ENCODE assay signal across 8 mouse cellular contexts in the genomic region with DNA sequence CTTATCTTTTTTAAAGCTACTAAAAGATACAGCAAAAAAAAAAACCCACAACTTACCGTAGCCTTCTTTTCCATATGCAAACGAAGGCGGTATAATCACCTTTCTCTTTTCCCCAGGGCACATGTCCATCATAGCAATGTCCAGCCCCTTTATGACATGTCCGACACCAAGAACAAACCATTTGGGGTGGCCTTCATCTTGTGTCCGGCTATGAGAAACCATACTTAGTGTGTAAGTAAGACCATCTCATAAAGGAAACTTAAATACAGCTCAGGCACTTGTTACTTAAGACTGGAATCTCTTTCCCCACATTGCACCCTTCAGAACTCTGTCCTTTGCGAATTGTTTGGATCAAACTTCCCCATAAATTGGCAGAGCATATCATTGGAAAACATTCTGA. TPM values are rescaled to one million over a fixed set of nuclear protein-coding genes. Genes with fewer than 3 reads are reported as not detected.
DNase-seq lines count a peak whose midpoint lies in the region; ATAC-seq and TF ChIP-seq lines count a peak whose summit lies in the region.
"Had no signal": no experiment of that assay in that cellular context is flagged by ENCODE, and none has a peak within 500 bp of the region (broad histone marks: within the 10 kb centered on the region; RNA-seq: fewer than 3 reads in every experiment).

No protein-coding gene starts in this region.

- no peak for TF ChIP-seq EP300 in stomach, postnatal 0 days (optimal IDR thresholded peaks at IDR 0.05)

- peaks cover 8% of the 10 kb centered on the region for H3K4me1 ChIP-seq in neural tube, embryonic 11.5 days (ENCODE audit: control insufficient read depth, insufficient read depth, low read length)
- peaks cover 31% of the 10 kb centered on the region for H3K4me1 ChIP-seq in forebrain, embryonic 15.5 days
- peaks cover 7% of the 10 kb centered on the region for H3K4me1 ChIP-seq in liver, embryonic 11.5 days (replicated peaks; ENCODE audit: control insufficient read depth, insufficient read depth, low read length)
- no peaks in the 10 kb centered on the region for H3K4me1 ChIP-seq in stomach, postnatal 0 days (replicated peaks; ENCODE audit: control insufficient read depth, insufficient read depth)

- H3K4me2 ChIP-seq in neural tube, embryonic 11.5 days (ENCODE audit: low read depth), result peak overlapping the region; percentile 47
- peak overlapping the region; percentile 70 for H3K4me2 ChIP-seq in forebrain, embryonic 15.5 days (replicated peaks)
- peak overlapping the region; percentile 84 for H3K4me2 ChIP-seq in liver, embryonic 11.5 days
- peak overlapping the region; percentile 65 for H3K4me2 ChIP-seq in stomach, postnatal 0 days (replicated peaks; ENCODE audit: low read depth)

- H3K9ac ChIP-seq in neural tube, embryonic 11.5 days (ENCODE audit: low read length), result peak overlapping the region; percentile 59; the same call in 1 of the 2 replicates
- H3K9ac ChIP-seq in forebrain, embryonic 15.5 days (replicated peaks), result peak overlapping the region; percentile 63; the same call in 1 of the 2 replicates
- peak overlapping the region; percentile 12; the same call in 1 of the 2 replicates for H3K9ac ChIP-seq in liver, embryonic 11.5 days (ENCODE audit: low read depth, low read length)
- H3K9ac ChIP-seq in stomach, postnatal 0 days (ENCODE audit: low read length), result peak overlapping the region; percentile 66; the same call in 1 of the 2 replicates

- no peak for TF ChIP-seq CTCF in stomach, postnatal 0 days (IDR thresholded peaks at IDR 0.05; ENCODE audit: low read depth)

- H3K9me3 ChIP-seq in neural tube, embryonic 11.5 days (ENCODE audit: control insufficient read depth, low read length), result no peaks in the 10 kb centered on the region
- no peaks in the 10 kb centered on the region for H3K9me3 ChIP-seq in forebrain, embryonic 15.5 days
- no peaks in the 10 kb centered on the region for H3K9me3 ChIP-seq in liver, embryonic 11.5 days (ENCODE audit: control insufficient read depth, low read length)
- H3K9me3 ChIP-seq in stomach, postnatal 0 days (ENCODE audit: control insufficient read depth, low read length), result no peaks in the 10 kb centered on the region

- ATAC-seq in neural tube, embryonic 11.5 days (ENCODE audit: insufficient read depth, low FRiP score, low TSS enrichment), result no peak
- ATAC-seq in forebrain, embryonic 15.5 days (replicated peaks), result no peak
- ATAC-seq in liver, embryonic 11.5 days (replicated peaks; ENCODE audit: low FRiP score), result no peak
- ATAC-seq in stomach, postnatal 0 days (ENCODE audit: low FRiP score, low TSS enrichment), result no peak
- ATAC-seq in erythroid progenitor cell, adult 5-6 weeks (replicated peaks; ENCODE audit: low FRiP score, poor library complexity, severe bottlenecking), result no peak

- no peak for DNase-seq in neural tube, embryonic 11.5 days (ENCODE audit: low spot score)
- DNase-seq in neural tube, embryonic 10.5 days (ENCODE audit: extremely low spot score, low spot score), result no peak
- DNase-seq in liver, embryonic 11.5 days (ENCODE audit: low spot score), result no peak
- no peak for DNase-seq in stomach, postnatal 0 days (ENCODE audit: low spot score)
- no peak for DNase-seq in thymus, postnatal 4 days
- DNase-seq: adrenal gland, adult 8-10 months had no signal

- WGBS in neural tube, embryonic 11.5 days, result 90% methylated on average over 6 of the region's 6 CpGs
- WGBS in forebrain, embryonic 15.5 days, result 88% methylated on average over 6 of the region's 6 CpGs
- WGBS in liver, embryonic 11.5 days, result 82% methylated on average over 6 of the region's 6 CpGs
- WGBS in stomach, postnatal 0 days, result 73% methylated on average over 6 of the region's 6 CpGs

- no peaks in the 10 kb centered on the region for H3K36me3 ChIP-seq in neural tube, embryonic 11.5 days (ENCODE audit: control insufficient read depth, insufficient read depth, low read length)
- 0 out of 2 replicates have a peak, but pooled peaks cover 2% of the 10 kb centered on the region for H3K36me3 ChIP-seq in forebrain, embryonic 15.5 days
- H3K36me3 ChIP-seq in liver, embryonic 11.5 days (ENCODE audit: control insufficient read depth, insufficient read depth, low read length), result no peaks in the 10 kb centered on the region
- no peaks in the 10 kb centered on the region for H3K36me3 ChIP-seq in stomach, postnatal 0 days (ENCODE audit: control insufficient read depth, insufficient read depth, low read length)

- peak overlapping the region; percentile 34; the same call in 1 of the 2 replicates for H3K4me3 ChIP-seq in neural tube, embryonic 11.5 days (ENCODE audit: low read depth, low read length)
- peak overlapping the region; percentile 50 for H3K4me3 ChIP-seq in forebrain, embryonic 15.5 days
- peak overlapping the region; percentile 60 for H3K4me3 ChIP-seq in liver, embryonic 11.5 days (ENCODE audit: low read depth, low read length)
- peak overlapping the region; percentile 56 for H3K4me3 ChIP-seq in stomach, postnatal 0 days (ENCODE audit: low read depth, low read length)

- H3K27me3 ChIP-seq in neural tube, embryonic 11.5 days (ENCODE audit: control insufficient read depth, insufficient read depth, low read length), result no peaks in the 10 kb centered on the region
- H3K27me3 ChIP-seq in forebrain, embryonic 15.5 days, result no peaks in the 10 kb centered on the region
- H3K27me3 ChIP-seq in liver, embryonic 11.5 days (replicated peaks; ENCODE audit: control insufficient read depth, insufficient read depth, low read length), result no peaks in the 10 kb centered on the region
- H3K27me3 ChIP-seq in stomach, postnatal 0 days (ENCODE audit: control insufficient read depth, insufficient read depth, low read length), result no peaks in the 10 kb centered on the region

- H3K27ac ChIP-seq in neural tube, embryonic 11.5 days (ENCODE audit: low read depth, low read length), result no peak overlapping the region
- no peak overlapping the region for H3K27ac ChIP-seq in forebrain, embryonic 15.5 days (replicated peaks)
- H3K27ac ChIP-seq in liver, embryonic 11.5 days (ENCODE audit: low read depth, low read length), result no peak overlapping the region
- H3K27ac ChIP-seq in stomach, postnatal 0 days (replicated peaks), result no peak overlapping the region

RNA-seq across cellular contexts. Expression of a gene that starts 1.3 kb away (rescaled TPM):
- 19.9 and 23.0 TPM in 2 replicates for polyA plus RNA-seq in neural tube, embryonic 11.5 days (2014; fragmentation: Nextera tagmentation; extraction: Ambion mirVana)
- 11.8 and 12.0 TPM in 2 replicates for polyA plus RNA-seq in forebrain, embryonic 15.5 days (2015; fragmentation: Nextera tagmentation; extraction: Ambion mirVana)
- polyA plus RNA-seq in liver, embryonic 11.5 days (2014; fragmentation: Nextera tagmentation; extraction: Ambion mirVana), result 13.6 and 19.5 TPM in 2 replicates
- polyA plus RNA-seq in stomach, postnatal 0 days (2015; fragmentation: Nextera tagmentation; extraction: Ambion mirVana), result 56.8 and 67.1 TPM in 2 replicates
- total RNA-seq in erythroid progenitor cell, adult 5-6 weeks (2015; ENCODE audit: low replicate concordance), result 7.5 TPM in 1 of 2 replicates, not detected in the other
- total RNA-seq in erythroid progenitor cell, adult 5-6 weeks (2017; ENCODE audit: low replicate concordance), result 3.0 TPM in 1 of 2 replicates, not detected in the other

RNA-seq across cellular contexts. Expression of a gene that starts 3.4 kb away (rescaled TPM):
- 13.9 and 14.1 TPM in 2 replicates for polyA plus RNA-seq in neural tube, embryonic 11.5 days (2014; fragmentation: Nextera tagmentation; extraction: Ambion mirVana)
- polyA plus RNA-seq in forebrain, embryonic 15.5 days (2015; fragmentation: Nextera tagmentation; extraction: Ambion mirVana), result 12.7 and 13.6 TPM in 2 replicates
- polyA plus RNA-seq in liver, embryonic 11.5 days (2014; fragmentation: Nextera tagmentation; extraction: Ambion mirVana), result 9.5 and 12.4 TPM in 2 replicates
- 7.5 and 7.7 TPM in 2 replicates for polyA plus RNA-seq in stomach, postnatal 0 days (2015; fragmentation: Nextera tagmentation; extraction: Ambion mirVana)
- total RNA-seq in erythroid progenitor cell, adult 5-6 weeks (2015; ENCODE audit: low replicate concordance), result 7.2 and 11.3 TPM in 2 replicates
- total RNA-seq in erythroid progenitor cell, adult 5-6 weeks (2017; ENCODE audit: low replicate concordance), result 2.1 and 2.6 TPM in 2 replicates

RNA-seq across cellular contexts. Expression of a gene that starts 23.4 kb away (rescaled TPM):
- polyA plus RNA-seq in neural tube, embryonic 11.5 days (2014; fragmentation: Nextera tagmentation; extraction: Ambion mirVana), result 0.50 and 1.1 TPM in 2 replicates
- polyA plus RNA-seq in forebrain, embryonic 15.5 days (2015; fragmentation: Nextera tagmentation; extraction: Ambion mirVana), result 0.51 and 0.91 TPM in 2 replicates
- polyA plus RNA-seq in liver, embryonic 11.5 days (2014; fragmentation: Nextera tagmentation; extraction: Ambion mirVana), result 0.18 TPM in 1 of 2 replicates, not detected in the other
- polyA plus RNA-seq in stomach, postnatal 0 days (2015; fragmentation: Nextera tagmentation; extraction: Ambion mirVana), result 0.07 and 0.21 TPM in 2 replicates
- total RNA-seq in erythroid progenitor cell, adult 5-6 weeks (2015; ENCODE audit: low replicate concordance), result not detected in 2 replicates
- not detected in 2 replicates for total RNA-seq in erythroid progenitor cell, adult 5-6 weeks (2017; ENCODE audit: low replicate concordance)
- total RNA-seq: adrenal gland, adult 8-10 months had no signal

RNA-seq across cellular contexts. Expression of a gene that starts 23.8 kb away (rescaled TPM):
- polyA plus RNA-seq in neural tube, embryonic 11.5 days (2014; fragmentation: Nextera tagmentation; extraction: Ambion mirVana), result 88.6 and 91.3 TPM in 2 replicates
- polyA plus RNA-seq in forebrain, embryonic 15.5 days (2015; fragmentation: Nextera tagmentation; extraction: Ambion mirVana), result 86.9 and 90.8 TPM in 2 replicates
- 26.7 and 30.3 TPM in 2 replicates for polyA plus RNA-seq in liver, embryonic 11.5 days (2014; fragmentation: Nextera tagmentation; extraction: Ambion mirVana)
- 26.7 and 29.7 TPM in 2 replicates for polyA plus RNA-seq in stomach, postnatal 0 days (2015; fragmentation: Nextera tagmentation; extraction: Ambion mirVana)
- 2.2 and 6.3 TPM in 2 replicates for total RNA-seq in erythroid progenitor cell, adult 5-6 weeks (2015; ENCODE audit: low replicate concordance)
- total RNA-seq in erythroid progenitor cell, adult 5-6 weeks (2017; ENCODE audit: low replicate concordance), result 1.7 TPM in 2 replicates

Comparison
In these comparisons a context has a peak if more than half of its experiments do, and no peak if none do; other contexts are left out.
1. H3K9ac ChIP-seq: peak in every context shown above with its lines; median percentile 66 in stomach, postnatal 0 days; 63 in forebrain, embryonic 15.5 days; 59 in neural tube, embryonic 11.5 days; 12 in liver, embryonic 11.5 days.